Mouse (Mus musculus): ENCODE results near the gene AA792892.
"Not testable (repeated sequence)": the region's sequence is repeated elsewhere in the genome, so short reads cannot be mapped to it uniquely, and the experiment has no call there.

The AA792892 gene

DNA sequence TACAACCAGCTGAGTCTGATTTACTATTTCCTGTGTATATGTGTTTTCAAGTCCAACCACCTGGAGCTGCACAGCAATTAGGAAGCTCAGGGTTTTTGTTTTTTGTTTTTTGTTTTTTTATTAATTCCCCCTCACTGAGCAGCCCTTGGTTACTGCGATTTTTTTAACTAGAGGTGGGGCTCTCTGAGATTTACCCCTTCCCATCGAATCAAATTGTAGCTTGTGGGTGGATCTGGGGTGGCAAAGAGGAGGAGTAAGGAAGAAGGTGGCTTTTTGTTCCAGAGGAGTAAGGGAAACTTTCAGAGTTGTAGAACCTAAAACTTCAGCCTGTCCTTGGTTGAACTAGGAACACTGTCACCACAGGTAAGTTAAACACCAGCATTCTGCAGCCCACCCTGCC is at the start of gene AA792892:
Gene AA792892, plus strand, starts transcription at position 301 of the 400 bp plus-strand sequence.
- not testable (repeated sequence) for DNase-seq (ENCODE audit: low read depth)

DNA sequence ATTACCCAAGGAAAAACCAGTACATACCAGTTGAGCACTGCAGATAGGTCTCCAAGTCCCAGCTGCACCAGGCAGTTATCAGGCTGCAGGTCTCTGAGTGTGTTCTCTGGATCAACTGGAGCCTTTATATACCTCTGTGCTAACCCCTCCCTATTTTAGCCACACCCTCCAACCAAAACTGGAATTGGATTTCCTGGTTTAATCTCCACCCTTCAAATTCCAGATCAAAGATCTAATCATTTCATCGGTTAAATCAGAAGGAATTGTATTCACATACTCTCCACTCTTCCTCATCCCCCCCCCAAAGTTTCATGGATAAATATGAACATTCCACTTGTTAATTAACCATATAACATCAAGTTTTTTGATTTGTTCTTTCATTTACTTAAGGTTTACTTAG is 32.9 kb upstream of the AA792892 start, which contains the start of gene A430089I19Rik:
Gene A430089I19Rik, minus strand, starts transcription at position 101 of the 400 bp plus-strand sequence.
- not testable (repeated sequence) for DNase-seq (ENCODE audit: low read depth)

DNA sequence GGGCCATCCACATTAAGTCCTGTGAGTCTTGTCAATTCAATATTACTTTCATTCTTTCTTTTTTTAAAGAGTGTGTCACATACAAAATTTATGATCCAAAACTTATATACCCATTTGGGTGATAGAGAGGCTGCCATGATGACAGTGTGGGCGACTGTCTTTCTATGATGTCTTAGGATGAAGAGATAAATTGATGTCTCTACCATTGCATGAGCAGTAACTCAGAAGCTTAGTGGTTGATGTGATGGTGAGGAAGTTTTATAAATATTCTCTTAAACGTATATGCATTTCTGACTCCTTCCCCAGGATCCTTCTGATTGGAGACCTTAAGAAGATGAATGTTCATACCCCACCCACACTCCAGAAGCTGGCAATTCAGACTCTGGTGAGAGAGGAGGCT is 25.4 kb upstream of the AA792892 start, which contains the start of gene Gm6502:
Gene Gm6502, plus strand, starts transcription at position 301 of the 400 bp plus-strand sequence.
- not testable (repeated sequence) for DNase-seq (ENCODE audit: low read depth)
